Mouse (Mus musculus): Measurements from ENCODE around the gene Ufsp2. TPM values are rescaled to one million over a fixed set of nuclear protein-coding genes. Genes with fewer than 3 reads are reported as not detected.

Ufsp2 gene
- total and polyA plus RNA-seq, 2 experiments from 2014 or later, result 33.0 to 60.7 TPM

DNA sequence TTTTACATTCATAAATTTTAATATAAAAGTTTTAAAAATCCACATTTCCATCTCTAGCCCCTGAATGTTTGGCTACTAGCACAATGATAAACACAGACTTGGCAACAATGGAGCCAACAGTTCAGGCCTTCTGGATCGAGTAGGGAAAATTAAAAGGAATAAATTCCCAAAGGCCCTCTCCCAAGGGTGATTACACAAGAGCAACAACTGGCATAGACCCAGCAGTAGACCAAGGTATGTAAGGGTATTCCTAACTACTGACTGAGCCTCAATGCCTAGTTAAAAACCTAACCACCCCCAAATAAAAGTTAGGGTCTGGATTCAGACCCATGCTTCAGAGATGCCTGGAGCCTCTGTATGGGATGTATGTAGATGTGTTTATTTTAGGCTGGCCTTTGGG is 64.3 kb downstream of the Ufsp2 start:
- ATAC-seq (no peak), DNase-seq (ENCODE audit: low spot score) (no peak)
- no peaks in the 10 kb centered on the region for H3K4me1 ChIP-seq (ENCODE audit: insufficient read depth, low read length)
- TF ChIP-seq CTCF (IDR thresholded peaks at IDR 0.05; ENCODE audit: low read depth), result no peak
- H3K9ac ChIP-seq (replicated peaks; ENCODE audit: low read length), result no peak overlapping the region
- H3K27ac ChIP-seq, result no peak overlapping the region
- H3K36me3 ChIP-seq (ENCODE audit: insufficient read depth, low read length), result peaks cover 43% of the 10 kb centered on the region; the same call in 1 of the 2 replicates
- no peaks in the 10 kb centered on the region for H3K9me3 ChIP-seq (ENCODE audit: low read length)
- H3K27me3 ChIP-seq (ENCODE audit: insufficient read depth, low read length), result no peaks in the 10 kb centered on the region
- H3K4me3 ChIP-seq (ENCODE audit: low read length), result no peak overlapping the region
- H3K4me2 ChIP-seq (ENCODE audit: low read depth, low read length), result no peak overlapping the region
- 49% methylated on average over 1 of the region's 1 CpGs for WGBS

DNA sequence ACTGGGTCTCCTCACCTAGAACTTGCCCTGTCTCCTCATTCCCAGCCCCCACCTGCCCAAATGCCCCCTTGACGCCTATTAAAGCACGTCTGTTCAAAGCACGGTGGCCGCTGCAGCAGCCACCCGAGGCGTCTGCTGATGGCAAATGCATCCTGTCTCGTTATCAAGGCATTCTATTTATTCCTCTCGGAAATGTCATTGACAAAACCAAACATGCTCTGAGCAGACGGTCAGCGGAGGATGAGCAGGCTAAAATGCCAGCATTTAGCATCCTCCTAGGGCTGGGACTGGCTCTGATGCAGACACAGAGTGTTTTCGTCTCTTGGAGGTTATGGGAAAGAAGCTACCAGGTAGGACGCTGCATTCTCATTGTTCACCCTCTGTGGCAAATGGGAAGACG is 64.9 kb downstream of the Ufsp2 start:
- H3K27me3 ChIP-seq (ENCODE audit: insufficient read depth, low read length), result no peaks in the 10 kb centered on the region
- 63% methylated on average over 13 of the region's 13 CpGs for WGBS
- H3K27ac ChIP-seq, result no peak overlapping the region
- peaks cover 45% of the 10 kb centered on the region; the same call in 1 of the 2 replicates for H3K36me3 ChIP-seq (ENCODE audit: insufficient read depth, low read length)
- no peak overlapping the region for H3K4me2 ChIP-seq (ENCODE audit: low read depth, low read length)
- no peak overlapping the region for H3K9ac ChIP-seq (replicated peaks; ENCODE audit: low read length)
- ATAC-seq, result no peak
- no peaks in the 10 kb centered on the region for H3K9me3 ChIP-seq (ENCODE audit: low read length)
- H3K4me3 ChIP-seq (ENCODE audit: low read length), result no peak overlapping the region
- TF ChIP-seq CTCF (IDR thresholded peaks at IDR 0.05; ENCODE audit: low read depth), result no peak
- DNase-seq (ENCODE audit: low spot score), result no peak
- H3K4me1 ChIP-seq (ENCODE audit: insufficient read depth, low read length), result no peaks in the 10 kb centered on the region

Other genes starting within 250 kb of the Ufsp2 start
- 23.6 and 28.8 TPM in 2 replicates for gene Pdlim3, start 90.1 kb upstream of the Ufsp2 start, total RNA-seq (2014; rRNA removed)
- 20.8 and 22.3 TPM in 2 replicates for gene Pdlim3, start 90.1 kb upstream of the Ufsp2 start, polyA plus RNA-seq (2015; fragmentation: Nextera tagmentation; extraction: Ambion mirVana)
- gene Ccdc110, start 40.9 kb upstream of the Ufsp2 start, total RNA-seq (2014; rRNA removed), result not detected in 2 replicates
- 0.19 and 0.21 TPM in 2 replicates for gene Ccdc110, start 40.9 kb upstream of the Ufsp2 start, polyA plus RNA-seq (2015; fragmentation: Nextera tagmentation; extraction: Ambion mirVana)
- 0.79 and 4.3 TPM in 2 replicates for gene 1700029J07Rik, start 276 bp upstream of the Ufsp2 start, total RNA-seq (2014; rRNA removed)
- 5.2 and 5.4 TPM in 2 replicates for gene 1700029J07Rik, start 276 bp upstream of the Ufsp2 start, polyA plus RNA-seq (2015; fragmentation: Nextera tagmentation; extraction: Ambion mirVana)
- 0.10 TPM in 1 of 2 replicates, not detected in the other for gene Lrp2bp, start 23.8 kb downstream of the Ufsp2 start, total RNA-seq (2014; rRNA removed)
- gene Lrp2bp, start 23.8 kb downstream of the Ufsp2 start, polyA plus RNA-seq (2015; fragmentation: Nextera tagmentation; extraction: Ambion mirVana), result 0.23 and 0.33 TPM in 2 replicates
- gene Ankrd37, start 30.2 kb downstream of the Ufsp2 start, total RNA-seq (2014; rRNA removed), result 9.6 and 9.9 TPM in 2 replicates
- 14.1 and 15.5 TPM in 2 replicates for gene Ankrd37, start 30.2 kb downstream of the Ufsp2 start, polyA plus RNA-seq (2015; fragmentation: Nextera tagmentation; extraction: Ambion mirVana)
- gene Cfap97, start 176.2 kb downstream of the Ufsp2 start, total RNA-seq (2014; rRNA removed), result 15.1 and 15.2 TPM in 2 replicates
- gene Cfap97, start 176.2 kb downstream of the Ufsp2 start, polyA plus RNA-seq (2015; fragmentation: Nextera tagmentation; extraction: Ambion mirVana), result 26.8 and 28.0 TPM in 2 replicates
- 36.9 and 38.7 TPM in 2 replicates for gene Snx25, start 176.6 kb downstream of the Ufsp2 start, total RNA-seq (2014; rRNA removed)
- gene Snx25, start 176.6 kb downstream of the Ufsp2 start, polyA plus RNA-seq (2015; fragmentation: Nextera tagmentation; extraction: Ambion mirVana), result 8.4 and 10.4 TPM in 2 replicates
- gene Slc25a4, start 235.8 kb downstream of the Ufsp2 start, total RNA-seq (2014; rRNA removed), result 1,071 and 1,180 TPM in 2 replicates
- gene Slc25a4, start 235.8 kb downstream of the Ufsp2 start, polyA plus RNA-seq (2015; fragmentation: Nextera tagmentation; extraction: Ambion mirVana), result 1,213 and 1,215 TPM in 2 replicates